Mouse (Mus musculus) central nervous system, embryonic 18 days (tissue): ENCODE measurements around the gene Alk. TPM values are rescaled to one million over a fixed set of nuclear protein-coding genes. Genes with fewer than 3 reads are reported as not detected.

Experiments used
- polyA plus RNA-seq: library from polyadenylated mRNA; depleted of rRNA; stranded (reverse); fragments of >200 nt; gene quantifications from 2 replicates; pipeline ENCODE4 v1.2.3, GENCODE M21; 2012; rRNA removed

Gene Alk
- polyA plus RNA-seq, result 3.2 and 3.4 TPM in 2 replicates

DNA sequence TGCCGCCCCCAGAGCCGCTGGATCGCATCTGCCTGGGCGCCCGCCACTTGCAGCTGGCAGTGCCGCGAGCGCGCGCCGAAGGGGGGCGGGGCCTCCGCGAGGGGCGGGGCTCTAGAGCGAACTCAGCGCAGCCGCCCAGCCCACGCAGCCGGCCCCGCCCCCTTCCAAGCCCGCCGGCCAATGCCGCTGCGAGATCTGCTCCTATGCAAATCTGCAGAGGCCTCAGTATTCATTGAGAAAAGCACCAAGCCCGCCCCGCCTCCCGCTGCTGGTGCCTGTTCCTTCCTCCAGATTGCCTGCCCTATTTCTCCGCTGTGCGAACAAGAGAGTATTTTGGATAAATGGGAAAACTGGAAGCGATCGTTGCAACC is at the start of gene Alk:
Gene Alk (minus strand): TSS at position 18 of the 371 bp plus-strand sequence.

Other genes starting within 250 kb of the Alk start
- gene Ypel5, start 231.8 kb upstream of the Alk start, polyA plus RNA-seq, result 54.2 and 57.5 TPM in 2 replicates